18 mouse cellular contexts compared by ENCODE assay signal in the genomic region with DNA sequence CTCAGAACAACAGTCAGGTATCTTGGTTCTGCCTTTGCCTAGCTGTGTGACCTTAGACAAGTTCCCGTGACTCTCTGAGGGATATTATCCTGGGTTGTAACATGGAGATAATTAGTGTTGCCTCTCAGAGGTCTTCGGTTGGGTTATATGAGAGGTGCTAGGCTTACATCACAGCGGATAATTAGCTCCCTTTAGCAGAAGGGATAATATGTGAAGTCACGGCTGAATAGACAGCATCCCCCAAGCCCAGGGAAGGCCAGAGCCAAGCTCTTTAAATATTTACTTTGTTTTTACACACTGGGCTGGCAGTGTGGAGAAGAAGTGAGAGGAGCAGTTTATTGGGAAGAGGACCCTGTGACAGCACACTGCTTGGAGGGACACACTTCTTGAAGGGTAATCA.
"Had no signal": no experiment of that assay in that cellular context is flagged by ENCODE, and none has a peak within 500 bp of the region (broad histone marks: within the 10 kb centered on the region; RNA-seq: fewer than 3 reads in every experiment).

No protein-coding gene starts in this region.

- H3K4me3 ChIP-seq: midbrain, embryonic 10.5 days; midbrain, embryonic 12.5 days; myocyte; neural tube, embryonic 13.5 days; neural tube, embryonic 15.5 days had no signal

- H3K4me2 ChIP-seq: lung, embryonic 14.5 days; midbrain, embryonic 12.5 days; neural tube, embryonic 13.5 days; neural tube, embryonic 15.5 days had no signal

- H3K9me3 ChIP-seq: midbrain, embryonic 10.5 days; midbrain, embryonic 12.5 days; neural tube, embryonic 13.5 days; neural tube, embryonic 15.5 days had no signal

- H3K4me1 ChIP-seq: neural tube, embryonic 13.5 days had no signal

- H3K27ac ChIP-seq: midbrain, embryonic 10.5 days; midbrain, embryonic 12.5 days; neural tube, embryonic 13.5 days; neural tube, embryonic 15.5 days had no signal

- H3K27me3 ChIP-seq: midbrain, embryonic 12.5 days; neural tube, embryonic 13.5 days had no signal

- H3K36me3 ChIP-seq: midbrain, embryonic 10.5 days; midbrain, embryonic 12.5 days; neural tube, embryonic 13.5 days; neural tube, embryonic 15.5 days had no signal

- ATAC-seq: midbrain, embryonic 16.5 days had no signal

- DNase-seq: lung, adult 18-20 months; lung, embryonic 14.5 days; lung, postnatal 10 days; lung, postnatal 4 days; midbrain, embryonic 14.5 days; right cerebral cortex, adult 18-20 months; right cerebral cortex, postnatal 25 days; right cerebral cortex, postnatal 4 days; spleen, adult 18-20 months; thymus, adult 18-20 months; thymus, postnatal 14 days; thymus, postnatal 36 days had no signal

- H3K9ac ChIP-seq: lung, embryonic 14.5 days; midbrain, embryonic 12.5 days; neural tube, embryonic 13.5 days; neural tube, embryonic 15.5 days had no signal
